Mouse (Mus musculus) left cerebral cortex, adult 11 months (tissue): ENCODE measurements at regions not wholly inside any gene's neighbourhood (a gene's known extent, or its start where the extent isn't known, plus 50 kb on each side); places are given as distances from the start of the nearest gene placed in this dataset.
A peak's percentile ranks its signal among the peaks of the same experiment; 100 is the strongest.
"Not testable (repeated sequence)": the region's sequence is repeated elsewhere in the genome, so short reads cannot be mapped to it uniquely, and the experiment has no call there.

Experiments used
- DNase-seq: peaks from one replicate; pipeline ENCODE4 v3.0.0; 2022; ENCODE audit warnings: low spot score

GRCm38 (mm10) chr19:54099292-54099691 lies 55.3 kb downstream of the Adra2a start:
- DNase-seq = no peak

- no peak for DNase-seq
These were observed 55.8 kb downstream of the Adra2a start for GRCm38 (mm10) chr19:54099769-54100168.

GRCm38 (mm10) chr19:54106571-54106970 lies 62.6 kb downstream of the Adra2a start:
- no peak for DNase-seq

DNA sequence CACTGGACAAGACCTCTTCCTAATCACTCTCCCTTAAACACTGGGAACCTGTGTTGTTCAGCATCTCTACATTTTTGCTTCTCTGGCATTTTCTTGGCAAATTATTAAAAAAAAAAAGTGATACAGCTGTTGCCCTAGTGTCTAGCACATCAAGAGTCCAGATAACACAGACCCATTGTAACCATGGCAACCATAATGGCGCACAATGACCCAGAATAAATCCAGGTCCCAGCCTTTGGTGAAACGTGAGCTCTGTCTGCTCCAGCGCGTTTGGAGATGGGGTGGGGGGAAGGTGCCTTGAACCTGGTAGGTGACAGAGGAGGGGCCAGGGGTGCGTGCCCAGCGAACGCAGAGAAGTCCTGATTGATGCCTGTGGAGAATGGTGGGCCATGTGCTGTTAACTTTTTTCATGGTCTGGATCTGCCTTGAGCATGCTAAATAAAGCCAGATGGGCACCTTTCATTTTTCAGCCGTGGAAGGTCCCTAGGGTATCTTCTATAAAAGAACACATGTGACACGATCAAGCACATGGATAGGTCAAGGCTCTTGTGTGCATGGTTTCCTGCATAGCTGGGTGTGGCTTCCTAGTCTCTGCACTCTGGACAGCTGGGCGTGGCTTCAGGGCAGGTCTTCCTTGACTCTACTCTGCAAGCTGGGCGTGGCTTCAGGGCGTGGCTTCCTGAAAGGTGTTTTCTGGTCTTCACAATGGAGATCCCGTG lies 63.3 kb downstream of the Adra2a start:
- no peak for DNase-seq

DNA sequence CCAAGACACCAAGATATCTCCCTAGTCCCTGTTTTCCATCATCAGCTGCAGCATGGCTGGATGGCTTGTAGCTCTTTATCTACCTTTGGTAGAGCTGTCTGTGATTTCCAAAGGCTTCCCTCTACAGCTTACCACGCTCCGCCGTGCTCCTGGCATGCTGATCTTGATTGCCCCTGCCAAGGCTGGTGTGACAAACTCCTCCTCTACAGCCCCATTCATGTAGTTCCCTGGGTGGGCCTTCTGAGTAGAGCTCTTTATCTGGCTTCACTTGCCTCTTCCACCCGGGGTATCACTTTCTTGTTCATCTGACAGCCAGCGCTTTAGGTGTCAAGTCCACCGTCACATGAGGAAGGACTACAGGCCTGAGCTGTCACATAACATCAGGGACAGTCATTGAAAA lies 66.1 kb downstream of the Adra2a start:
- DNase-seq = no peak

DNA sequence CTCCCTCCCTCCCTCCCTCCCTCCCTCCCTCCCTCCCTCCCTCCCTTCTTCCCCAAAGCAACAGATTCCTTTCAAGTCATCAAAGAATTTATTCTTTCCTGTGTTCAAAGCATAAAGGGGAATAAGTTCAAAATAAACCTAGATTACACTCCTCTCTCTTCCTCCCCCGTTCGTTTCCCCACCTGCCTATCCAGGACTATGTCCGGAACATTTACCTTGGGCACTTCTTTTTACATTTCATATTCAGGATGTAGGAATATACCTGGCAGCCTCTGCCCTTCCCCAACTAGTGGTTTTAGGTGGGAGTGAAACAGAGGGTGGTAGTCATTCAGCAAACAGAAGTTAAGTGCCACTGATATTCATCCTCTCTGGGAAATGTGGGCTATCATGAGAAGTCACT lies 68.7 kb downstream of the Adra2a start:
- no peak for DNase-seq

- DNase-seq = no peak
These were observed 69.5 kb downstream of the Adra2a start for GRCm38 (mm10) chr19:54113421-54113820.

GRCm38 (mm10) chr19:54114588-54115317 lies 70.8 kb downstream of the Adra2a start:
- peak; percentile 4 for DNase-seq

GRCm38 (mm10) chr19:54115335-54115734 lies 71.4 kb downstream of the Adra2a start:
- no peak for DNase-seq

DNA sequence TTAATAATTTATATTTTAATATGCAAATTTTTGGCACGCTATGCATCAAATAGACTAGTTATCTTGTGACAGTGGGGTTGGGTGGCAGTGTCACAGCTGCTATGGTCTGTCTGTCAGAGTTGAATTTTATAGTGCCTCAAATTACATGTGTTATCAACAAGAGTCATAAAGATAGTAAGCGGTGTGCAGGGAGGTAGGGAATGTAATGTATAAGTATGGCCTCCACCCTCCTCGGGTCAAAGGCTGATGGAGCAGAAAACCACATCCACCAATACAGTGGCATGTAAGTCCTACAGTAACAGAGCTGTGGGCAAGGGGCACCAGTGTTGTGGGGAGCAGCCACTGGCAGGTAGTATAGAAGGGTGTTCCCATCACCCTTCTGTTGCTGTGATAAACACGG lies 72.9 kb downstream of the Adra2a start:
- DNase-seq = no peak

- DNase-seq = no peak
These were observed 73.7 kb downstream of the Adra2a start for GRCm38 (mm10) chr19:54117676-54118075.

DNA sequence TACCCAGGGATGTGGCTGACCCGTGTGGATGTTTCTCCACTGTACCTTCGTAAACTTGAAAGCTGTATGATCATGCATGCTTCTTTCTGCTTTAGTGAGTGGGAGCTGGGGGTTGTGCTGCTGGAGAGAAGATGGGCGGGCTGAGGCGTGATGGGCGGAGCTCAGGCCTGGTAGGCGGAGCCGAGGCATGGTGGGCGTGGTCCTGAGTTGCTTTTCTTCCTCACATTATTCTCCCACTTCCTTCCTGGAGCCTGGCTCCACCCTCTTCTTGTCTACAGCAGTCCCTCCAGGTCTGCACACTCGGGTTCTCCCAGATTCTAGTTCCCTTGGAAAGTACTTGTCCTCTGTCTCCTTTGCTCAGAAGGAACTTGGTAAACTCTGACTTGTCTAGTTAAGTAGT lies 79.6 kb downstream of the Adra2a start:
- no peak for DNase-seq

GRCm38 (mm10) chr19:54151766-54152165 lies 107.8 kb downstream of the Adra2a start:
- not testable (repeated sequence) for DNase-seq

- no peak for DNase-seq
These were observed 110.4 kb downstream of the Adra2a start for GRCm38 (mm10) chr19:54154400-54154799.

- DNase-seq = no peak
These were observed 126.4 kb downstream of the Adra2a start for GRCm38 (mm10) chr19:54170361-54170760.

GRCm38 (mm10) chr19:54174090-54175055 lies 130.4 kb downstream of the Adra2a start:
- no peak for DNase-seq

GRCm38 (mm10) chr19:54175766-54176165 lies 131.8 kb downstream of the Adra2a start:
- DNase-seq = no peak

DNA sequence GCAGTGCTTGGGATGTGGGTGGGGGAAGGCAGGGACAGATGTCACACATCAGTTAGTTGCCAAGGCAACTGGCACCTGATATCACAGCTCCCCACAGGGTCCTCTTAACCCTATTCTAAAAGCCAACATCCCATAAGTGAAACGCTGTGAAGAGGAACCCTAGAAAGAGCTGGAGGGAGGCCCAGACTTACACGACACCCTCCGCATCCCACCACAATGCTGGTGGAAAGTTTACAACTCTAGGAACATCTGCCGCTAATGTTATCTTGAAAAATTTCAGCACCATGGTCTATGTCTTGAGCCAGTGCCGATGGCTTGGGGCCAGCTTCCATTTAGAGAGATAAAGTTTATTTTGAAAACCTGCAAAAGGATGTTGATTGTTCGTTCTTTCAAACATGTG lies 133.5 kb downstream of the Adra2a start:
- peak; percentile 5 for DNase-seq

DNA sequence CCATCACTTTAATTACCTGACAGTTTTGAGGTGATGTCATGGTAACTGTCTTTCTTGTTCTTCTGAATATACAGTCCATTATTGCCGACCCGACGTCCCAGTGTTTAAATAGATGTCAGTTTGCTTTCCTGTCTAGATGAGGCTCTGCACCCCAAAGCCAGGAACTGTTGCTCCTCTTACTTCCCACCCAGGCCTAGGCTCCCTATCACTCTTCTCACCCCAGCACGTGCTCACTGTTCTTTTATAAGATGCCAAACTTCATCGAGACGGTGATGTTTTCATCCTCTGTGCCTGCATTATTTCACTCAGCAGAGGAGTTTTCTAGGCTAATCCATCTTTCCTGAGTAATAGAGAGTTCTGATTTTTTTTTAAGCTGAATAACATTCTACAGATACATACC lies 156.5 kb downstream of the Adra2a start:
- DNase-seq = no peak

DNA sequence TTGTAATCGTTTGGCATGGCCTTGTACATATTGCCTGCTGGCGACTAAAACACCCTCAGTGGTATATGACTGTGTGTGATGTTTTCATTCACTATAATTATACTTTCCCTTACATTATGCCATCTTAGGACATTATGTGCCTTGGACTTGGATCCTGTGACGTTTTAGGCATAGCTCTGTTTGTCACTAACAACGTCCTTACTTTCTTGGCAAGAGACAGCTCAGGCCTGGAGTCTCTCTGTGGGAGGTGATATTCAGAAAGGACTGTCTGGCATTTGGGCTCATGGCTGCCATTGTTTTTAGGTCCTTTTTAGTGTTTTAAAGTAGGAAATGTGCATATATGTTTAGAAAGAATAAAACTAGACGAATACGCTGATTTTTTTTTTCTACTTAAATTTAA lies 158.5 kb downstream of the Adra2a start:
- DNase-seq = no peak

- DNase-seq = no peak
These were observed 162.9 kb downstream of the Adra2a start for GRCm38 (mm10) chr19:54206819-54207218.

DNA sequence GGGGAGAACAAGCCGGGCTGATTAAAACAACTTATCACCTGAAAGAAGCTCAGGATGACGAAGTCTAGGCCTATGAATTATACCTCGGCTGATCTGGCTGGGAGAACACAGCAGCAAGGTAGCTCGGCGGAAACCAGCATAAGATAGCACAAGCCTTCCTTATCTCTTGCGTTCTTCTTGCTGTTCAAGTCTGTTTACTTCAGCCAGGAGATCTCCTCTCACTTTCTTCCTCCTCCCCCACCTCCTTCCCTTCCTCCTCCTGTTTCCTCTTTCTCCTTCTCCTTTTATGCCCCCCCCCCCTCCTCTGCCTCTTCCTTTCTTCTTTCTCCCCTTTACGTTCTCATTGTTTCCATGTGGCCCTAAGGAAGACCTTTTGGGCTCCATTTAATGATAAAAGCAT lies 168.2 kb downstream of the Adra2a start:
- DNase-seq = no peak

- no peak for DNase-seq
These were observed 200.2 kb downstream of the Adra2a start for GRCm38 (mm10) chr19:54244176-54244575.
